Mouse (Mus musculus): ENCODE measurements at regions not wholly inside any gene's neighbourhood (a gene's known extent, or its start where the extent isn't known, plus 50 kb on each side); places are given as distances from the start of the nearest gene placed in this dataset.

- CTCF ChIA-PET: no interaction called here
Observed at GRCm38 (mm10) chr12:65594075-65594474, 368.8 kb downstream of the Wdr20rt start.

GRCm38 (mm10) chr12:65644232-65644631 lies 418.9 kb downstream of the Wdr20rt start:
- CTCF ChIA-PET: interaction anchor here (0.6 kb wide), 1 partner anchor 269 kb away, joined by 3 read pairs; no protein-coding TSS in a partner anchor

GRCm38 (mm10) chr12:65656772-65657171 lies 431.5 kb downstream of the Wdr20rt start:
- CTCF ChIA-PET: no interaction called here

GRCm38 (mm10) chr12:65671673-65672072 lies 446.4 kb downstream of the Wdr20rt start:
- CTCF ChIA-PET: no interaction called here

- CTCF ChIA-PET: no interaction called here
Observed at GRCm38 (mm10) chr12:65673193-65673592, 447.9 kb downstream of the Wdr20rt start.

GRCm38 (mm10) chr12:65674916-65675660 lies 449.8 kb downstream of the Wdr20rt start:
- CTCF ChIA-PET: no interaction called here

- CTCF ChIA-PET: no interaction called here
Observed at GRCm38 (mm10) chr12:65680335-65680734, 455.0 kb downstream of the Wdr20rt start.

- CTCF ChIA-PET: no interaction called here
Observed at GRCm38 (mm10) chr12:65681826-65682225, 456.5 kb downstream of the Wdr20rt start.

- CTCF ChIA-PET: no interaction called here
Observed at GRCm38 (mm10) chr12:65704985-65705384, 479.7 kb downstream of the Wdr20rt start.

GRCm38 (mm10) chr12:65712304-65712703 lies 487.0 kb downstream of the Wdr20rt start:
- CTCF ChIA-PET: no interaction called here

Data from spleen, embryonic (tissue).